Mouse (Mus musculus) ES-E14 (cell line): ENCODE measurements at regions not wholly inside any gene's neighbourhood (a gene's known extent, or its start where the extent isn't known, plus 50 kb on each side); places are given as distances from the start of the nearest gene placed in this dataset.

Source experiments
- CHD2 ChIP-seq: IDR thresholded peaks from 2 replicates; pipeline ENCODE4 v1.6.1; 2014; ENCODE audit warnings: mild to moderate bottlenecking, low read depth, low read length, inconsistent platforms
- HCFC1 ChIP-seq: IDR thresholded peaks from 2 replicates; pipeline ENCODE4 v1.6.1; 2012; ENCODE audit warnings: low read length, inconsistent platforms, borderline replicate concordance; ENCODE audit not compliant: insufficient read depth
- MAFK ChIP-seq: IDR thresholded peaks from 2 replicates; pipeline ENCODE4 v1.6.1; 2014; ENCODE audit warnings: mild to moderate bottlenecking, low read depth, low read length, inconsistent platforms; ENCODE audit not compliant: insufficient read depth
- ZC3H11A ChIP-seq: IDR thresholded peaks from 2 replicates; pipeline ENCODE4 v1.6.1; 2012; ENCODE audit warnings: low read depth, mild to moderate bottlenecking, inconsistent platforms, low read length, borderline replicate concordance
- ZNF384 ChIP-seq: IDR thresholded peaks from 2 replicates; pipeline ENCODE4 v1.6.1; 2012; ENCODE audit warnings: low read depth, low read length, inconsistent platforms

- TF ChIP-seq ZC3H11A (no peak), MAFK (no peak), HCFC1 (no peak), ZNF384 (no peak), CHD2 (no peak)
These were observed 76.7 kb downstream of the Tomm20 start for GRCm38 (mm10) chr8:126868831-126869463.
